Mouse (Mus musculus): Measurements from ENCODE around the gene Ruvbl2. TPM values are rescaled to one million over a fixed set of nuclear protein-coding genes. Genes with fewer than 3 reads are reported as not detected.

Gene Ruvbl2
- polyA plus RNA-seq, 1 experiment = 125 TPM

DNA sequence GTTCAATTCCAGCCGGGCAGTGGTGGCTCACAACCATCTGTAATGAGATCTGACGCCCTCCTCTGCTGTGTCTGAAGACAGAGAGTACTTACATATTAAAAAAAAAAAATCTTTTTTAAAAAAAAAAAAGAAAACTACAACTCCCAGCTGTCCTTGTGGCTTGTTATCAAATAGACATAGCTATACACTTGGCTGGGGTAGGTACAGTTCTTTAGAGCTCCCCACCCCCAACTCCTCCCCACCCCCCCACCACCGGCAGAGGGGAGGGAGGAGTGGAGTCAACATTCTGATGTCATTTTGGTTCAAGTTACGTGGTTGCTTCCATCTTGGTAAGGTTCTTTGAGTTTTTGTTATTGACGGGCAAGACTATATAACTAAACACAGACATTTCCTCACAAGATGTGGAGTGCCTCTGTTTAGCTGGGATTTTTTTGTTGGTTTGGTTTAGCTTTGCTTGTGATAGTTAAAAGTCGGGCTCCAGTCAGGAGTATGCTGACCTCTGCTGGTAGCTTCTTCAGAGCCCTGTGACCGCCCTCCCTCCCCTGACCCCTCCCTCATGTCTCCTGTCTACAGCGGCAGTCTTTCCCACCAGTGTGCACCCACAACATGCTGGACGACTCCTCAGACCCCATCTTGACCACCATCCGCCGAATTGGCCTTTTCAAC is 9.6 kb upstream of the Ruvbl2 start:
- TF ChIP-seq POLR2A (IDR thresholded peaks at IDR 0.05; ENCODE audit: borderline replicate concordance, extremely low read depth, insufficient read depth, insufficient read length, poor library complexity, severe bottlenecking) = no peak
- TF ChIP-seq CTCF (IDR thresholded peaks at IDR 0.05; ENCODE audit: borderline replicate concordance, extremely low read depth, insufficient read depth, insufficient read length) = peak; percentile 38; the same call in 1 of the 2 replicates
- DNase-seq (ENCODE audit: low read depth) = peak; percentile 37

DNA sequence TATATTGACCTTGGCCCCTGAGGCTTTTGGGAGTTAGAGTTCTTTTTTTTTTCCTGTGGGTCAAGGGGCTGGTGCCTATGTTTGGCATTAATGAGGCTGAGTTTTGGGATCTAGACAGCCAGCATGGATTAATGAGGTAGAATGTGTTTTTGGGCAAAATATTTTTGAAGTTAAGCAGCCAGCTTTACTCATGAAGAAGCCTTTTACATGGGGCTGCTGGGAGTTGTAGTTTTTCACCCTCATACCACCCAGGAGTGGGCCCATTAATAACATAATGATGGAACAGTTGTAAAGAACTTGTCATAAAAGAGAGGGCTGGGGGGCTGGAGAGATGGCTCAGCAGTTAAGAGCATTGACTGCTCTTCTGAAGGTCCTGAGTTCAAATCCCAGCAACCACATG is 8.7 kb upstream of the Ruvbl2 start:
- DNase-seq (ENCODE audit: low read depth) = no peak
- TF ChIP-seq CTCF (IDR thresholded peaks at IDR 0.05; ENCODE audit: borderline replicate concordance, extremely low read depth, insufficient read depth, insufficient read length) = no peak
- no peak for TF ChIP-seq POLR2A (IDR thresholded peaks at IDR 0.05; ENCODE audit: borderline replicate concordance, extremely low read depth, insufficient read depth, insufficient read length, poor library complexity, severe bottlenecking)

DNA sequence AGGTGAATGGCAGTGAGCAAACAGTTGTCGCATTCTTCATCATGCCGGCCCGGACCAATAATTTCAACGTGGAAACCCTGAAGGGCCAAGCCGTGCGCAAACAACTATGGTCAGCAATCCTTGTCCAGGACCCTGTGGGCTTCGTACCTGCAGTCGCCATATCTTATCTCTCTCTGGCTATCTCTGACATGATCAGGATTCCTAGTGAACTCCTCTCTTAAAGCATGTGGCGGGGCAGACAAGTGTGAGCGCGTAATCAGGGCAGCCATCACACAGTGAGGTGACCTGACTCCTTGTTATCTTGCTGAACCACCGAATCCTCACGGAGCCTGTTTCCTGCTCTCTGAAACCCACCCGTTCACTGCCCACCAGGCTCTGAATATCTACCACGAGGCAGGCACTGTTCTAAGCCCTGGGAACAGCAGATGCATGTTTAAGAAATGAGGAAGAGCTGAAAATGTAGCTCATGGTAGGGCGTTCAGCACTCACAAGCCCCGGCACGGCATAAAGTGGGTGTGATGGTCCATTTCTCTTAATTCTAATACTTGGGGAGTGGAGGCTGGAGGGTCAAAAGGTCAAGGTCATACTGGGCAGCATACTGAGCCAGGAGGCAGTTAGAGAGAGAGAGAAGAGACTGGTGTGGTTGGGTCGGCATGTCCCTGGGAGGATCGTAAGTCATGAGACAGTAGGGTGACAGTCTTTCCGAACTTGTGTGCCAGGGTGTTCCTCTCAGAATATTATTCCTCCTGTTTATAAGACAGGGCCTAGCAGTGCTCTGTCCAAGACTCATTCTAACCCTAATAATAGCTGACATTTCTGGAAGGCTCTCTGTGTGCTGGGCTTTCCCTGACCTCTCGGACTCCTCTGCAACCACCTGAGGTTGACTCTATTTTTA is 5.9 kb upstream of the Ruvbl2 start:
- TF ChIP-seq CTCF (IDR thresholded peaks at IDR 0.05; ENCODE audit: borderline replicate concordance, extremely low read depth, insufficient read depth, insufficient read length) (no peak), POLR2A (IDR thresholded peaks at IDR 0.05; ENCODE audit: borderline replicate concordance, extremely low read depth, insufficient read depth, insufficient read length, poor library complexity, severe bottlenecking) (no peak)

DNA sequence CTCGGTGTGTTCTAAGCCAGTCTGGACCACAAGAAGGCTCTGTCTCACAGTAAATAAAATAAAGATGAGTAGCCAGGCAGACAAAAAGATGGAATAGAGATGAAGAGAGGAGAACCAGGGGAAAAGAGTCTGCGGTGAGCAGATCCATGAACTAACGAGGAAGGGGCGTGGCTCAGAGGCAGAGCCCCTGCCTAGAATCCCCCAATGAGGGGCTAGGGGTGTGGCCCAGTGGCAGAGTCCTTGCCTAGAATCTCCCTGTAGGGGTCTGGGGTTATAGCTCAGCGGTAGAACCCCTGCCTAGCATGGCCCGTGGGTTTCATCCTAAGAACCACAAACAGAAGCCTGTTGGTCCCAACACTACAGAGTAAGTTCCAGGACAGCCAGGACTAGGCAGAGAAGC is 850 bp downstream of the Ruvbl2 start:
- no peak for TF ChIP-seq CTCF (IDR thresholded peaks at IDR 0.05; ENCODE audit: borderline replicate concordance, extremely low read depth, insufficient read depth, insufficient read length)
- no peak for TF ChIP-seq POLR2A (IDR thresholded peaks at IDR 0.05; ENCODE audit: borderline replicate concordance, extremely low read depth, insufficient read depth, insufficient read length, poor library complexity, severe bottlenecking)
- DNase-seq (ENCODE audit: low read depth) = no peak

More for the DNA sequence above, 5.9 kb upstream of the Ruvbl2 start:
- no peak for DNase-seq (ENCODE audit: low read depth)

DNA sequence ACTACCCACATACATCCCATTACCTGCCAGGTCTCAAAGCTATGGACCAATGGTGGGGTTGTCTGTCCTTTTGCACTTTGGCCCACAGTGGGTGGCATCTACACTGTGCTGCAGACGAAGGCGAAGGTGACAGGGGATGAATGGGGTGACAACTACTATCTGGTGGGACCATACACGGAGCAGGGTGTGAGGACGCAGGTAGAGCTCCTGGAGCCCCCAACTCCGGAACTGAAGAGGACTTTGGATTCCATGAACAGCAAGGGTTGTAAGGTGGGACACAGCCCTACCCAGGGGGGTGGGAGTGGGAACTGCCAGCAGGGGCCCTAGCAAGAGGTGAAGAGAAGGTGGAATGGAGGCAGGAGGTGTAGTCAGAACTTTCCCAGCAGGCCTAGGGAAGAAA is 1.5 kb downstream of the Ruvbl2 start:
- TF ChIP-seq POLR2A (IDR thresholded peaks at IDR 0.05; ENCODE audit: borderline replicate concordance, extremely low read depth, insufficient read depth, insufficient read length, poor library complexity, severe bottlenecking) = no peak
- no peak for TF ChIP-seq CTCF (IDR thresholded peaks at IDR 0.05; ENCODE audit: borderline replicate concordance, extremely low read depth, insufficient read depth, insufficient read length)
- DNase-seq (ENCODE audit: low read depth) = no peak

DNA sequence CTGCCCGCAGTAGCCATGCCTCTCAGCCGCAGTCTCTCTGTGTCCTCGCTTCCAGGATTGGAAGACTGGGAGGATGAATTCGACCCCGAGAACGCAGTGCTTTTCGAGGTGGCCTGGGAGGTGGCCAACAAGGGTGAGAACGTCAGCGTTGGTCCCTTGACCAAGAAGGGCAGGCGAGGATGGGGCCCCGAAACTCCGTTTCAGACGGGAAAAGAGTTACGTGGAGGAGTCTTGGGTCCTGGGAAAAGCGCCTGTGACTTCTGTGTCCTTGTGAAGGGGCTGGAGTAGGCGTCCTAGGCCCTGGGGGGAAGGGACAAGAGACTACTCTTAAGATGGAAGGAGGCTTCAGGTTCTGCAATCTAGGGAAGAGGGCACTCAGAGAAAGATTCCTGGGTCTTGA is 2.9 kb downstream of the Ruvbl2 start:
- no peak for DNase-seq (ENCODE audit: low read depth)
- TF ChIP-seq POLR2A (IDR thresholded peaks at IDR 0.05; ENCODE audit: borderline replicate concordance, extremely low read depth, insufficient read depth, insufficient read length, poor library complexity, severe bottlenecking) = no peak
- no peak for TF ChIP-seq CTCF (IDR thresholded peaks at IDR 0.05; ENCODE audit: borderline replicate concordance, extremely low read depth, insufficient read depth, insufficient read length)

DNA sequence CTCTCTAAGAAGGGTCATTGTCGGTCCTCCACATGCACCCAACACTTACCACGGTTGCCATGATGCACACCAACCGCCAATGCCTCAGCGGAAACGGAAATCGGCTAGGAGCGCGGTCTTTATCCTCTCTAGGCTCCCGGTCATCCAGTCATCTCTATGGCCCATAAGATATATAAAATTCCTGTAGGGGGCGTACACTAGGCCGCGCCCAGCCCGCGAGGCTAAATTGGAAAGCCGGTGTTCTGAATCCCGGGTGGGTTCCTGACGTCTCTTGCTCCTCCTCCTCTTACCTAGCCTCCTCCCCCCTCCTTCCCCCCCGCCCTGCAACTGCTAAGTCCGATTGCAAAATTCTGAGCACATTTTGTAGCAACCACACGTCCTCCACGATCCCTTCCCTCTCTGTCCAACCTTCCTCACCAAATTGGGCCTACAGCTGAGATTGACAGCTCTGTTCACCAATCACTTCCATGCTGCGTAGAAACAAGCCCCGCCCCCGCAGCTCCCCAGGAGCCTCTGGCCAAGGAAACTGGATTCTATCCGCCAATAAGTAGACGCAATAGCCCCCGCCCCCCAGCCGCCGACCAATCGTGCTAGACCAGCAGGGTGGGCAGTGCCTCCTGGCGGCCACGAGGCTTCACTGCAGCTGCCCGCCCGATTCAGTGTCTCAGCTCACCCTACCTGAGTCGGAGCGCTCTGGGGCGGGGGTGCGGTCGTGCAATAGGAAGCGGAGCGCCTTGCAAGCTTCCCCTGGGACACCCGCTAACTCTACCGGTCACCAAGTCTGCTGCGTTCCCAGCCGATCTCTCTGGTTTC is 3.5 kb downstream of the Ruvbl2 start, which contains the start of gene Gys1:
Gene Gys1, plus strand, starts transcription at position 642 of the 813 bp plus-strand sequence.
- TF ChIP-seq CTCF (IDR thresholded peaks at IDR 0.05; ENCODE audit: borderline replicate concordance, extremely low read depth, insufficient read depth, insufficient read length) = peak; percentile 99
- TF ChIP-seq POLR2A (IDR thresholded peaks at IDR 0.05; ENCODE audit: borderline replicate concordance, extremely low read depth, insufficient read depth, insufficient read length, poor library complexity, severe bottlenecking) = peak; percentile 63; the same call in 1 of the 2 replicates
- DNase-seq (ENCODE audit: low read depth) = peak; percentile 100

DNA sequence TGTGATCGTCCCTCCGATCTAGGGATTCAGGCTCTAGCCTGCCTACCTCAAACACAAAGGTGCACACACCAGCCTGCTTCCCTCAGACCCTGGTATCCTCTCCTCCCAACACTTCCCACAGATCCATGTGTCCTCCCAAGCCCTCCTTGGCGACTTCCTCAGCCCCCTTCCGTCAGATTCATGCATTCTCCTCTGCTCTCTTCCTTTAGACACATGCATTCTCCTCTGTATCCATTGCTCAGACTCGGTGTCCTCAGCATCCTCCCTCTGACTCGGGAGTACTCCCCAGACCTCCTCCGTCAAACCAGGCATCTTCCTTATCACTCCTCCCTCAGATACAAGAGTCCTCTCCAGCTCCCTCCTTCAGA is 4.1 kb downstream of the Ruvbl2 start:
- TF ChIP-seq CTCF (IDR thresholded peaks at IDR 0.05; ENCODE audit: borderline replicate concordance, extremely low read depth, insufficient read depth, insufficient read length) (no peak), POLR2A (IDR thresholded peaks at IDR 0.05; ENCODE audit: borderline replicate concordance, extremely low read depth, insufficient read depth, insufficient read length, poor library complexity, severe bottlenecking) (no peak)

DNA sequence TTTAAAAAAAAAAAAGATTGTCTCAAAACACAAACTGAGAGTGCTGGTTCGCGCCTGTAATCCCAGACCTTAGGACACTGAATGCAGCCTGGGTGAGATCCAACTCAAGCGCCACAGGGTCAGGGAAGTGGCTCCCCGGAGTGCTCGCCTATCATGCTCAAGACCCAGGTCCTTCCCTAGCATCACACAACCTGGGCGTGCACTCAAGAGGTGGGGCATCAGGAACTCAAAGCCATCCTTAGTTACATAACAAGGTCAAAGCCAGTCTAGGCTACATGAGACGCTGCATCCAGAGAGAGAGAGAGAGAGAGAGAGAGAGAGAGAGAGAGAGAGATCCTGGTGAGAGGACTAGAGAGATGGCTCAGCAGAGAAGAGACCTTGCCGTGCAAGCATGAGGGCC is 11.3 kb downstream of the Ruvbl2 start:
- TF ChIP-seq POLR2A (IDR thresholded peaks at IDR 0.05; ENCODE audit: borderline replicate concordance, extremely low read depth, insufficient read depth, insufficient read length, poor library complexity, severe bottlenecking) = no peak
- TF ChIP-seq CTCF (IDR thresholded peaks at IDR 0.05; ENCODE audit: borderline replicate concordance, extremely low read depth, insufficient read depth, insufficient read length) = no peak
- DNase-seq (ENCODE audit: low read depth) = no peak

More for the DNA sequence above, 4.1 kb downstream of the Ruvbl2 start:
- DNase-seq (ENCODE audit: low read depth) = no peak

DNA sequence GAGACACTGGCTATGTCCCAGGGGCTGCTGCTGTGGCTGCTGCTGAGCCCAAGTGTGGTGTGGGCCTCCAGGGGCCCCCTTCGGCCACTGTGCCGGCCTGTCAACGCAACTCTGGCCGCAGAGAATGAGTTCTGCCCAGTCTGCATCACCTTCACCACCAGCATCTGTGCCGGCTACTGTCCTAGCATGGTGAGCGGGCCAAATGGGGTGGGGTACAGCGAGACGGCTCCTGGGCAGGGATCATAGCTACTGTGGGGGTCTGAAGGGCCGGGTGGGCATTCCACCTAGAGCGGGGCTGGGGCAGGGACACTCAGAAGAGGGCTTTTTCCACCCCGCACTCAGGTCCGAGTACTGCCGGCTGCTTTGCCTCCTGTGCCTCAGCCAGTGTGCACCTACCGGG is 16.7 kb downstream of the Ruvbl2 start:
- TF ChIP-seq POLR2A (IDR thresholded peaks at IDR 0.05; ENCODE audit: borderline replicate concordance, extremely low read depth, insufficient read depth, insufficient read length, poor library complexity, severe bottlenecking) = no peak
- TF ChIP-seq CTCF (IDR thresholded peaks at IDR 0.05; ENCODE audit: borderline replicate concordance, extremely low read depth, insufficient read depth, insufficient read length) = no peak
- no peak for DNase-seq (ENCODE audit: low read depth)

DNA sequence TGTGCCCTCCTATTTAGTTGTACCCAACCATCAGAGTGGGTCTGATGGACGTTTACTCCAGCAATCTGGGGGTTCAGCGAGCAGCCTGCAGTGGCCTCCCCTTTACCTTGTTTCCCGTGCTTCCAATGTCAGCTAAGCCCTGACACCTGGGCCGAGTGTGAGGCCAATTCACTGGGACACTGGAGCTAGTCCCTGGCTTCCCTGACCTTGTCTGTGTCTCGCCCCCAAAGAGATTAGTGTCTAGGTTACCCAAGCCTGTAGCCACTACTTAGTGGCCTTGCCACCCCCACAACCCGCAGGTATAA is 17.3 kb downstream of the Ruvbl2 start, which contains the start of gene Lhb:
Gene Lhb, plus strand, starts transcription at position 206 of the 305 bp plus-strand sequence.
- no peak for DNase-seq (ENCODE audit: low read depth)
- TF ChIP-seq POLR2A (IDR thresholded peaks at IDR 0.05; ENCODE audit: borderline replicate concordance, extremely low read depth, insufficient read depth, insufficient read length, poor library complexity, severe bottlenecking) = no peak
- TF ChIP-seq CTCF (IDR thresholded peaks at IDR 0.05; ENCODE audit: borderline replicate concordance, extremely low read depth, insufficient read depth, insufficient read length) = no peak
